Mouse (Mus musculus) layer of hippocampus, adult 11-12 months (tissue): ENCODE results near the gene Ppm1h.

Experiments used
- DNase-seq: peaks from one replicate; pipeline ENCODE4 v3.0.0; 2022; ENCODE audit warnings: low spot score

Ppm1h gene

DNA sequence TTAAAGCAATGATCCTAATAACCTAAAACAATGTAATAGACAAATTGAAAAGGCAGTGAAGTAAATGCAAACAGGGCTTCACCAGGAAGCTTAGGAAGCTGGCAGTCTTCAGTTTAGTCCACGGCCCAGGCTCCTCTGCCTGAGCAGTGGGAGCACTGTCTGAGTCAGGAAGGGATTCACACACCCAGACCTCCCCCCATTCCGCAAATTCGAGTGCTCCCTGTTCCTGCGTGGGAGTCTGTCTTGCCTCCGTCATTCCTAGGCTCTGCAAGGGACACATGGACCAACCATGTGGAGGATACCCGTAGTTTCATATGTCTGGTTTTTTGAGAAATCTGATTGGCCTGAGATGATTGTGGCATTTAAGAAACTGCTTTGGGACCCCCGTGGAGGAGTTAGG, 67.6 kb downstream of the Ppm1h start:
- DNase-seq: no peak

DNA sequence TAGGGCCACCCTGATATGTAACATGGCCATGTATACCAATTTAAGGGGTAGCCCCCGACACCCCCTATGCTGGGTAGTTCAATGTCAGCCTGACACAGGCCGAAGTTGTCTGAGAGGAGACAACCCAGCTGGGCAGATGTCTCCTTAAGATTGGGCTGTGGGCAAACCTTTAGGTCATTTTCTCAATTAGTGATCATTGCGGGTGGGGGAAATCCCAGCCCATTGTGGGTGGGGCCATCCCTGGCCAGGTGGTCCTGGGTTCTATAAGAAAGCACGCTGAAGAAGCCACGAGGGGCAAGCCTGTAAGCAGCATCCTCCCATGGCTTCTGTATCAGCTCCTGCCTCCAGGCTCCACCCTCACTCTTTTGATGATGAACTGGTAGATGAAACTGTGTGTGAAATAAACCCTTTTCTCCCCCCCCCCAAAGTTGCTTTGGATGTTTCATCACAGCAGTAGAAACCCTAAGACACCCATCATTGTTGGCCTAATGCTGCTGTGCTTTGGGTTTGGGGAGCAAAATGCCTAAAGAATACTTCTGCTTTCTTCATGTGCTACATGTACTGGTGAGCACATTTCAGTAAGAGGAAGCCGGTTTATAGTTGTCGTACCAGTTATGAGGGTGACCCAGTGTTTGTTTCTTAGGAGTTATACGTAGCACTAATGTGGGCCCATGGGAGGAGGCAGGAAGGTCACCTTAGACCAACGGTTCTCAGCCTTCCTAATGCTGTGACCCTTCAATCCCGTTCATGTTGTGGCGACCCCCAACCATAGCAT, 68.8 kb downstream of the Ppm1h start:
- no peak for DNase-seq

DNA sequence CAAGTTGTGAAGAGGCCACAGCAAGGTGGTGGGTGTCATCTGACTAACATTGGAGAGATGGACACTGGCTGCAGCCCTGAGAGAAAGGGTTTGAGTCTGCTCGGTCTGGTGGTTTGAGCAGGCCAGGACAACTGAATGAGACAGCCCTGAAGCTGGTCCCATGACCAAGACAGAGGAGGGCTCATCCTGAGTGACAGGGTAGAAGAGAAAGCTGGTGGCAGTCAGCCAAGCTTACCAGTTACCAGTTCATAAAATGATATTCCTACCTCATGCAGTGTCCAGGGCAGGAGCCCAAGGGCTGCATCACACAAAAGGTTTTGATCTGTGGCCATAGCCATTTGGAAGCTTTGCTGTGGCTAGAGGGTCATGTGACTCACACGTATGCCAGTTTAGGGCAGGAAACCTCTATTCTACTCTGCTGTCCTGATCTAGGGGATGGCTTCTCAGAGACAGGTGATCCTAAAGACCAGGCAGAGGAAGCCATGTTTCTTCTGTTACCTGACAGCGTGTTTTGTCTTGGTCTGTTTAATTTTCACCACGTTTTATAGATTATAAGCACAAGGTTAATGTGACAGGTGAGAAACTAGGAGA, 69.9 kb downstream of the Ppm1h start:
- DNase-seq: no peak

DNA sequence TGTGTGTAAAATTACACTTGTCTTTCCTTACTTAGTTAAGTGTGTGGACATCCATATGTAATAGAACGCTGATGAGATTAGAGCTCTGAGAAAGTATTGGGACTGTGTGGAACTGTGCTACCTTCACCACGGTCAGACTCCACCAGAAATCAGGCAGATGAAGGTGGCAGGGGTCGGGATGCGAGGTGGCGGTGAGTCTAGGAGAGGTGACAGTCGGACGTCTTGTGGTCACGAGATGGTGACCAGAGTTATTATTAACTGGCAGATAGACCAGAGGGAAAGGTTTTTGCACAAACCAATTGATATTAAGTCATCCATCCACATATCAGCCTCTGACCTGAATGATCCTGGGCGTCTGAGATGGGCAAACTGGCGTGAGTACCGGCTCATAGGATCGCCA, 70.5 kb downstream of the Ppm1h start:
- DNase-seq: no peak

DNA sequence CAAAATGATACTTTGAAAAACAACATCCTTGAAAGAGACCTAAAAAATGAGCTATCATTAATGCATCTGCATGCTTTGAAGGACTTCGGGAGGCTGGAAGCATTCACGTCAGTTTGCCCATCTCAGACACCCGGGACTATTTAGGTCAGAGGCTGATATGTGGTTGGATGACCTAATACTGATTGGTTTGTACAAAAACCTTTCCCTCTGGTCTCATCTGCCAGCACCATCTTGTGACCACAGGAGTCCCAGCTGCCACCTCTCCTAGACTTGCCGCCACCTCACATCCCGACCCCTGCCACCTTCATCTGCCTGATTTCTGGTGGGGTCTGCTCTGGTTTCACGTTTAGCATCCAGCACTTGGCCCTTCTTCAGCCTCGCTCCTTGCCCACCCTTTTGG, 71.3 kb downstream of the Ppm1h start:
- DNase-seq: no peak

DNA sequence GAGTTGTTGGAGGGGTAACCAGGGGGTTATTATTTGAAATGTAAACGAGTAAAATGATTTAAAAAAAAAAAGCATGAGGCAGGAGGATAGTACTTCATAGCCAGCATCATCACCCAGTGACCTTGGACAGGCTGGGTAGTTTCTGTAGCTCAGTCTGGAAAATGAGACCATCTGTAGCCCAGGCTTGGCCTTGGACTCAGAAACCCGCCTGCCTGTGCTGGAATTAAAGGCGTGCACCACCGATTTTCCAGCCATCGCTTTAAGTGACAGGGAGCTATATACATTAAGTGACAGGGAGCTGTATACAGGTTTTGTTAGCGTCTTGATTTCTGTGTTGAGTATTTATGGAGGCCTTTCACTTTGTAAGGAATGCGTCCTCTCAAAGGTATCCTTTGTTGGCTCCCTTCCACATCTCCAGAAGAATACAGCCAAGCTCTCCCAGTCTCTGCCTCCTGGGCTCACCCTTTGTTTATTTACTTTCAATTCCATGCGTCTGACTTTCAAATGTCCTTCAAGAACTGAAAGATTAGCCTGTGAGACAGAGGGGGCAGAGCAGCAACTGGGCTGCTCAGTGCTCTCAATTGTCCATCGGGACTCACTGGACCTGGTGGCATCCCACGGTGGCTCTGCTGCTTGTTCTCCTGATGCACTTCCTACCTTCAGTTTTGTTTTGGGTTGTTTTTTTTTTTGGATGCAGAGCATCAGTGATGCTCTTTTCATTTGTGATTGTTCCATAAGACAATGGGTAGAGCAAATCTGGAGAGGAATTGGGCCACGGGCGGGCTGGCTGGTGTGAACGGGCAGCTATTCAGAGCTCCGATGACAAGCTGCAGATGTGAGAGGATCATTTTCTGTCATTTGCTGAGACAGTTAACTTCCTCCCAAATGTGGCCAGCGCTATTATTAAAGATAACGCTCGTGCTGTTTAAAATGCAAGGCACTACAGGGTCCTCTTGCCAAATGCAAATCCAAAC, 74.7 kb downstream of the Ppm1h start:
- DNase-seq: no peak

DNA sequence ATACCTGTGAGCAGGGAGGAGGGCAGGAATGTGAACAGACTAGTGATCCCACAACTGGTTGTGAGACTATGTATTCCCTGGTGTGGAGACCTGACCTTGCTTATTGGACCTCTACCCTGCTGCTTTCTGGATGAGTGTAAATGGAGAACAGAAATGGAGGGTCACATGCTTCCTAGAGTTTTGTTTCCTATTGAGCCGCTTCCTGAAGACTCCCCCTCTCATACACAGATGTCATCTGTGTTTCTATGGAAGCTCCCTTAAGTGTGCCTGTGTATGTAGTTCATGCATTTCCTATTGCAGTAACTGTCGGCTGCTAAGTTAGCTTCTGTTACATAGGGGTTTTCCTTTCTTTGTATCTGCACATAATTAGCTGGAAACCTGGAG, 75.4 kb downstream of the Ppm1h start:
- no peak for DNase-seq

DNA sequence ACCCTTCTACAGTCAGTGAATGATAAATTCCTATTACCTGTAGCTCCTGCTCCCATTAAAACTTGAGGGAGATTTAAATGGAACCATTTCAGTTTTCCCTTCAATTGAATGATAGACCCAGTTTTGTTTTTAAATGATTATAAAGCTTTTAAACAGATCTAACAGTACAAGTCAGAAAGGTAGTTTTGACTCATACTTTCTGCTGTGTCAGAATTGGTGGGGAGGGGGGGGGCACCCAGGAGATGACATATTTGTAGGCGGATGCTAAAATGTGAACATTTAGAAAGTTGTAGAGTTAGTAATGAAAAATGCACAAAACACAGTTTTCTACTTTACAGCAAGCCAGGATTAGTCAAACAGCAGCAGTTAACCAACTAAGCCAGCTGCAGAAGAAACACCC, 76.4 kb downstream of the Ppm1h start:
- DNase-seq: no peak

DNA sequence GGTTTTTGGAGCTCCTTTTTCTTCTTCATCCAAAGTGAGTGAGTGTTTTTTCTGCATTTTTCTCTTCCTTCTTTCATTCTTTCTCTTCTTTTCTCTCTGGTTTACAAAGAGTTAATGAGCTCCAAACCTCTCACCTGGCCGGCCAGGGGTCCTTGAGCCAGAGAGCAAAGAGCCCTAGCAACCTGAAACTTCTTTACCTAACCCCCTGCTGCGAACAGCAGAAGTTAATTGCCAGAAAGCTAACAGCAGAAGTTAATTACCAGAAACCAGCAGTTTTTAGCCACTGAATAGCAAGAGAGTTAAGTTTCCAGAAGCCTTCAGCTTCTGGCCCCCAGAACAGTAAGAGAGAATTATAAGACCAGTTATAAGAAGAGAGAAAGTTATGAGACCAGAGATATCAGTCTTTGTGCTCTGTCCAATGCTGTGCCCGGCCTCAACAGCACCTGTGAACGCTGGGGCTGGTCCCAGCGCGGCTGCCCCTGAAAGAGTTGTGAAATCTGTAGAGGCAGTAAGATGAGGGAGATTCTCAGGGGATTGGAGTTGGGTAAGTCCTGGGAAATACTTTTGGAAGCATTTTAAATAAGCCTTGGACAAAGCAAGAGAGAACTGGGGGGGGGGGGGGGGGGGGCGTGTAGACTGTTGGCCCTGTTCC, 78.4 kb downstream of the Ppm1h start:
- no peak for DNase-seq

DNA sequence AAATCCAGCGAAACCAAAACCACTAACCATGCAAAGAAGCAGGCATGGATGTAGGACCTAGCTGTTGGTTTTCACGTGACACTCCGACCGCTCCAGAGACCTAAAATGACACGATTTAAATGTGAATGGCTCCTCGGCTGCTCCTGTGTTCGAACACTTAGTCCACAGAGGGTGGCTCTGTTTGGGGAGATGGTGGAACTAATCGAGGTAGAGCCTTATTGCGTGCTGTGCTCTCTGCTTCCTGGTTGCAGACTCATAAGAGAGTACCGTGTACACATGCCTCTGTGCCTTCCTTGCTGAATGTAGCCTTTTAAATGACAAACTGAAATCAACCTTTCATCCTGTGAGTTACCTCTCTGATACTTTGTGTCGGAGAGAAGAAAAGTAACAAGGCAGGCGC, 79.2 kb downstream of the Ppm1h start:
- no peak for DNase-seq

DNA sequence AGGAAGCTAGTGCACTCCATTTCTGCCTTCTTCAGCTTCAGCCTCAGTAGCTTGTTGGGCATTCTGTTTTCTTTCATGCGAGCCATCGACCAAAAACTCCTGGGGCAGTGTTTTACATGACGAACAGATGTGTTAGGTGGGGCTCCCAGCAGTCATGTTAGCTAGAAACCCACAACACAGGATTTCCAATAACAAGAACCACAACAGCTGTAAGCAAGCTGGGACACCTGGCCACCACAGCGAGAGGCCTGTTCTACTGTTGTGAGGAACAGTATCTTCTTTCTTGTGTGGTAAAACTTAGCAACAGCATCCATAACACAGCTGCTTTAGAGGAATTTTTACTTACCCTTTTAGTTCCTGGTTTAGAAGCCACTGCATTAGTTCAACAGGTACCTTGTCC, 79.8 kb downstream of the Ppm1h start:
- DNase-seq: no peak

DNA sequence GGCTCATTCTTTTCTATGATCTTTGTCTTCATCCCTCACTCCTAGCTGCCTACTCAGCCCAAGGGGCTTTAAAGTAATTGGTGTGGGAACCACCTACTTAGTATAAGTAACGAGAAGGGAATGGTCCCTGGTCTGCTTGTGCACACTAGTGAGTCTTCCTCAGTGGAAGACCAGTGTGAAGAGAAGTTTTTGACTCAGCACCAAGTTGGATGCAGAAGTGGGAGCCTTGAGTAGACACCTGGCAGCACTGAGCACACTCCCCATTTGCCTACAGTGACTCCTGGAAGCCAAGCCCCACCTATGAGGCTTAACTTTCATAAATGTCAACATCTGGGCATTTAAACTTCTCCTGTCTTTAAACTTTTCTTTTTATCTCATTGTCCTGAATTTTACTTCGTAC, 81.2 kb downstream of the Ppm1h start:
- no peak for DNase-seq

DNA sequence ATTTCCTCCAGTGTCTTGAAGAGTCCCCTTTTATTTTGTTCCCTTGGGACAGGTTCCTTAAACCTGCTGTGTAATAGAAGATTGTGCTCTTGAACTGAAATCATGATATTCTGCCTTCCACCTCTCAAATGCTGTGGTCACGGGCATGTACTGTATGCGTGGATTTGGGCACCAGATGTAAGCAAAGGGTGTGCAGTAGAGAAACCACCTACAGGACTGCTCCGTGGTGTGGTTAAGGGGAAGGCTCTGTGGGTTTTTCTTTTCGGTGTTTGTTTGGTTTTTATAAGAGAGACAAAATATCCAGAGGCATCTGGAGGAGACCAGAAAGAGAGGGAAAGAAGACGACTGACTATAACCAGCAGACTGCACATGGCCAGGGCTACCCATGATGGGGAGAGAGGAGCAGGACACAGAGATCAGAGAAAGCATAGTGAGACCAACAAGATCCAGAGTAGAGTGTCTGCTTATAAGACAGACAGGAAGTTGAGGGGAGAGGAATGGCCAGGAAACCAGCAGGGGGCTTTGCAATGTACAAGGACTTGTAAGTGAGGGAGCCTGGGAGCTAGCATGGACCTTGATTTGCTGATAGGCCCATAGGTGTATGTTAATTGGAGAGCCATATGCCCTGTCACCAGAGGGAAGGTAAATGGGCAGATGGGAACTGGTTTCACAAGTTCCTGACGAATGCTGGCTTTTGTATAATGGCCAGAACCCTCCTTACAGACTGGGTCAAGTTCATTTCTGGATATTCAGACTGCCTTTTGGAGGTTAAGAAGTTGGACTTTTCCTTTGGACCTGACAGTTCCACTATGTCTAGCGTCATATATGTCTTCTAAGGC, 82.1 kb downstream of the Ppm1h start:
- no peak for DNase-seq

DNA sequence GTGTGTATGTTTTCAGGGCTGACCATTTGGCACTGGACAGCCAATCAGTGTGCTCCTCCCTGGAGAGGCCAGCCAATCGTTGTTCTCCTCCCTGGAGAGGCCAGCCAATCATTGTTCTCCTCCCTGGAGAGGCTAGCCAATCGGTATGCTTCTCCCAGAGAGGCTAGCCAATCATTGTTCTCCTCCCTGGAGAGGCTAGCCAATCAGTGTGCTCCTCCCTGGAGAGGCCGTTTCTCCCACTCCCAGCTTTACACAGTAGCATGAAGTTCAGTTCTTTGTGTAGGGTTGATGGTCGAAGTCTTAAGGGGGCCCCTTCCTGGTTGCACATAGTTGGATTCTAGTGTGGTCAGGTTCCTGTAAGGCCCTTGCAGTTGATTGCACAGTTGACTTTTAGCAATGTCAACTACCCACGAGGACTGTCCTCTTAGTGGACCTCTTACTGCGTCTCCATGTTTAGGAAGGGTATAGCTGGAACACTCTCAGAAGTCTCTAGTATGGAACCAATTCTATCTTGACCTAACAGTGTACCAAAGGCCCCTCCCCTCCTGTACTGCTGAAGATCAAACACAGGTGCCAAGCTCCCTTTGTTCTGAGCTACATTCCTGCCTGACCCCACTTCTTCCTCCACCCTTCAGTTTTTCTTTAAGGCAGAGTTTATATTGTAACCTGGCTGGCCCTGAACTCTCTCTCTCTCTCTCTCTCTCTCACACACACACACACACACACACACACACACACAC, 84.4 kb downstream of the Ppm1h start:
- DNase-seq: no peak

DNA sequence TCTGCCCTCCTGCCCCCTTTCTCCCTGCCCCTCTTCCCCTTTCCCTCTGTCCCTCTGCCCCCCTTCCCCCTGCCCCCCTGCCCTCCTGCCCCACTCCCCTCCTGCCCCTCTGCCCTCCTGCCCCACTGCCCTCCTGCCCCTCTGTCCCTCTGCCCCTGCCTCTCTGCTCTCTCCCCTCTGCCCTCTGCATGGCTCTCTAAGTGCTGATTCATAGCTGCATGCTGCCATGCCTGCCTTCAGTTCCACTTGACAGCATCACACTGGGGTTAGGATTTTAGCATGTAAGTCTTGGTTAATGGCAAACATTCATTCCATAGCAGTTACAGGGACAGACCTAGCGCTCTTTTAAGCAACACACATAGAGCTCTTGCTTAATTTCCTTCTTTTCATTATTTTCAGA, 85.0 kb downstream of the Ppm1h start:
- DNase-seq: no peak

DNA sequence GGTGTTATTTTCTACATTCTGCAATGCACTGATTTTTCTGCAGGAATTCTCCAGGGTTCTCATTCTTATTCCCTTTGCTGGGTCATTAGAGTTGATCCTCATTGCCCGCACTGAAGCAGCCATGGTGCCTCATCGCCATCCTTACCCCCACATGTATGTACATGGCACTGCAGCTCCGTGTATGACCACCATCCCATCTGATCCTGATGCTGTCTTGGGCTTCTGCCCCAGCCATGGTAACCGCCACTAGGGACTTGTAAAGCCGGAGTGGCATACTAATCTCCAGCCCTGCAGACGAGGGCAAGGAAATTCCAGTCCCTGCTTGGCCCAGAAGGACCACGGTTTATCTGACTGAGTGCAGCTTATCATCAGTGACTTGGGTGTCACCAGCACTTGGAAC, 86.1 kb downstream of the Ppm1h start:
- DNase-seq: no peak

DNA sequence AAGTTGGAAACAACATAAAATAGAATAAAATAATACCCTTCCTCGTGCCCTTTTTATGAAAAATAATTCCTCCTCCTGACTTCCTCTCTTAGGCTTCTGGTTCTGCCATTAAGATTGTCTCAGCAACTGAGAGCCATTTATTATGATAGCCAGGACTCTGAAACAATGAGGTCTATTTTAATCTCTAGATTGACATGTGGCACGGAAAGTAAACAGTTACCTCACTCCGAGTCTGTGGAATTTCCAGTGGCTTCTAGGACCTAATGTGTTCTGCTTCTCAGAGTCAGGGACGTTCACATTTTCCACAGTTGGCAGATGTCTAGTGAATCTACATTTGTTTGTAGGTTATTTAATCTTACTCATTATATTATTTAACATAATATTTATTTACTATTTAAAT, 87.0 kb downstream of the Ppm1h start:
- DNase-seq: no peak

DNA sequence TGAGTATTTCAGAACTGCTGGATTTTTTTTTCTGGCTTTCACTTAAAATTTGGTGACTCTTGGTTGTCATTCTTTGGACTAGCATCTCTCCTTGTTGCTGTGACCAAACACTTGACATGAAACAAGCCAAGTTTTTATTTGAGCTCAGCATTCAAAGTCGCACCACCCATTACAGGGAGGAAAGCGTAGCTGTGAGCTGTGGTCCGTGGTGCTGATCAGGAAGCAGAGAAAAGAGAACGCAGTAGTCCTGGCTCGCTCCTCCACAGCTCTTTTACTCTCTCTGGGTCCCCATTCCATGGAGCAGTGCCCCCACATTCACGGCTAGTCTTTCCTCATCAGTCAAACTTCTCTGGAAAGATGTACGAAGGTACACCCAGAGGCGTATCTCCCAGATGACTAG, 87.4 kb downstream of the Ppm1h start:
- no peak for DNase-seq

DNA sequence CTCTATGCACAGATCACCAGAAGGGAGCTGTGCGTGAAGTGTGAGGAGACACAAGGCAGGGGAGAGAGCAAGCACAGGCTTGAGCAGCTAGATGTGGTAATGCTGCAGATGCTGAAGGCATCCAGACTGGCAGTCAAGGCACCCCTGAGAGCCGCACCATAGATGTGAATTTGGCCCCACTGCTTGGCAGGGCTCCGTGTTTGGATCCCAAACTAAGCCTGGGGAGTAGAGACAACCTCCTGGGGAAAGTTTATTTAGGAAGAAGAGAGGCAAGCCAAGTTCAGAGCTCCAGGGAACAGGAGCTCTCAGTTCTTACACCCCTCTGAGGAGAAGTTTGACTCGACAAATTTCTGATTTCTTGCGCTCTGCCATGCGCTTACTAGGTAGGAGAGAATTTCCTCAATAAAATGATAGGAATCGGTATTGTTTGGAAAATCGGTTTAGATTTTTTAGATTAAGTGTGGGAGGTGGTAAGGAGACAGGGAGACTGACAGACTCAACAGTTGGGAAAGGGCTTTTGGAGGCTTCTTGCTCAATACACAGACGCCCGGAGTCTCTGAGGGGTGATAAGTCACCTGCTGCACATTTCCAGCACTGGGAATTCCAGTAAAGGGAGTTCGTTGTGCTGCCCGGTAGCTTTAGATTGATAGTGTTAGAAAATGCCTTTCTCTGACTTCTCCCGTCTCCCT, 89.8 kb downstream of the Ppm1h start:
- no peak for DNase-seq

DNA sequence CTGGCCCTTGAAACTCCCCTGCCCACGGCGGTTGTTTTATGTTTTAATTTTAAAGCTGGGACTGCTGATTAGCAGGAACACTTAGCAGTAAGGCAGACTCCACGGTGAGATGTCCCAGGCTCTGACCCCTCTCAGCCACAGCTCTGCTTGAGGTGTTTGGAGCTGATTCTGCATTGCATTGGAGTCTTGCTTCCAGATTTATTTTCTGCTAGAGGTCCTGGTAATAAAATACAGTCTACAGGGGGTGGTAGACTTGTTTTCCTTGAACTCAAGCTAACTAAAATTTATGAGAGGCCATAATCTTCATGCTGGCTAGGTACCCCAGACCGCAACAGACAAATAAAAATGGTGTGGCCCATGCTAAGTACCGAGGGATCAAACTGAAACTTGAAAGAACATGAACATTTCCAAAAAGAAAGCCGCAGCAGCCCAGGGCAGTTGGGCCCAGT, 90.4 kb downstream of the Ppm1h start:
- no peak for DNase-seq
